17 mouse cellular contexts compared by ENCODE assay signal in genomic region chr2:113303240-113303538, GRCm38 (mm10). TPM values are rescaled to one million over a fixed set of nuclear protein-coding genes. Genes with fewer than 3 reads are reported as not detected.
DNase-seq lines count a peak whose midpoint lies in the region; ATAC-seq and TF ChIP-seq lines count a peak whose summit lies in the region.
"Had no signal": no experiment of that assay in that cellular context is flagged by ENCODE, and none has a peak within 500 bp of the region (broad histone marks: within the 10 kb centered on the region; RNA-seq: fewer than 3 reads in every experiment).

No protein-coding gene starts in this region.

- no peak overlapping the region for H3K9ac ChIP-seq in hindbrain, embryonic 11.5 days (ENCODE audit: low read depth, low read length)
- H3K9ac ChIP-seq in hindbrain, embryonic 12.5 days = no peak overlapping the region
- H3K9ac ChIP-seq in midbrain, embryonic 11.5 days (ENCODE audit: low read length) = no peak overlapping the region
- no peak overlapping the region for H3K9ac ChIP-seq in hindbrain, postnatal 0 days (replicated peaks; ENCODE audit: low read length)
- H3K9ac ChIP-seq in stomach, postnatal 0 days (ENCODE audit: low read length) = no peak overlapping the region
- H3K9ac ChIP-seq: limb, embryonic 15.5 days had no signal

- no peak for TF ChIP-seq CTCF in hindbrain, postnatal 0 days (IDR thresholded peaks at IDR 0.05; ENCODE audit: low read depth)
- no peak for TF ChIP-seq CTCF in stomach, postnatal 0 days (IDR thresholded peaks at IDR 0.05; ENCODE audit: low read depth)

- TF ChIP-seq EP300 in stomach, postnatal 0 days (optimal IDR thresholded peaks at IDR 0.05) = no peak

- ATAC-seq in hindbrain, embryonic 11.5 days (ENCODE audit: low FRiP score) = peak; percentile 53; the same call in 1 of the 2 replicates
- ATAC-seq in hindbrain, embryonic 12.5 days (ENCODE audit: low FRiP score) = no peak; the same call in 1 of the 2 replicates
- peak; percentile 55; the same call in 1 of the 2 replicates for ATAC-seq in midbrain, embryonic 11.5 days (ENCODE audit: low FRiP score)
- peak; percentile 43; the same call in 1 of the 2 replicates for ATAC-seq in hindbrain, postnatal 0 days
- 0 out of 2 replicates have a peak, but pooled peaks have one; percentile 12 for ATAC-seq in stomach, postnatal 0 days (ENCODE audit: low FRiP score, low TSS enrichment)
- ATAC-seq: CD4-positive, CD25-positive, alpha-beta regulatory T cell, adult 4 months; Patski had no signal

- no peak overlapping the region for H3K4me3 ChIP-seq in hindbrain, embryonic 11.5 days (ENCODE audit: low read depth, low read length)
- no peak overlapping the region for H3K4me3 ChIP-seq in hindbrain, embryonic 12.5 days
- H3K4me3 ChIP-seq in midbrain, embryonic 11.5 days (ENCODE audit: low read depth, low read length) = no peak overlapping the region
- no peak overlapping the region for H3K4me3 ChIP-seq in midbrain, embryonic 10.5 days
- no peak overlapping the region for H3K4me3 ChIP-seq in hindbrain, postnatal 0 days (ENCODE audit: low read length)
- H3K4me3 ChIP-seq in stomach, postnatal 0 days (ENCODE audit: low read depth, low read length) = no peak overlapping the region
- H3K4me3 ChIP-seq: limb, embryonic 15.5 days had no signal

- H3K36me3 ChIP-seq in hindbrain, embryonic 11.5 days (ENCODE audit: control insufficient read depth, insufficient read depth, low read length) = no peaks in the 10 kb centered on the region
- H3K36me3 ChIP-seq in hindbrain, embryonic 12.5 days = no peaks in the 10 kb centered on the region
- no peaks in the 10 kb centered on the region for H3K36me3 ChIP-seq in midbrain, embryonic 11.5 days (ENCODE audit: control insufficient read depth, insufficient read depth, low read length)
- no peaks in the 10 kb centered on the region for H3K36me3 ChIP-seq in midbrain, embryonic 10.5 days
- no peaks in the 10 kb centered on the region for H3K36me3 ChIP-seq in hindbrain, postnatal 0 days (ENCODE audit: insufficient read depth, low read length)
- no peaks in the 10 kb centered on the region for H3K36me3 ChIP-seq in stomach, postnatal 0 days (ENCODE audit: control insufficient read depth, insufficient read depth, low read length)
- H3K36me3 ChIP-seq: limb, embryonic 15.5 days had no signal

- no peaks in the 10 kb centered on the region for H3K9me3 ChIP-seq in hindbrain, embryonic 11.5 days (ENCODE audit: control insufficient read depth, low read length)
- H3K9me3 ChIP-seq in hindbrain, embryonic 12.5 days (replicated peaks) = no peaks in the 10 kb centered on the region
- H3K9me3 ChIP-seq in midbrain, embryonic 11.5 days (ENCODE audit: control insufficient read depth, low read length) = no peaks in the 10 kb centered on the region
- H3K9me3 ChIP-seq in midbrain, embryonic 10.5 days (replicated peaks) = no peaks in the 10 kb centered on the region
- H3K9me3 ChIP-seq in hindbrain, postnatal 0 days (ENCODE audit: low read length) = no peaks in the 10 kb centered on the region
- no peaks in the 10 kb centered on the region for H3K9me3 ChIP-seq in stomach, postnatal 0 days (ENCODE audit: control insufficient read depth, low read length)
- H3K9me3 ChIP-seq: limb, embryonic 15.5 days had no signal

- no peaks in the 10 kb centered on the region for H3K4me1 ChIP-seq in hindbrain, embryonic 11.5 days (replicated peaks; ENCODE audit: control insufficient read depth, insufficient read depth, low read length)
- H3K4me1 ChIP-seq in hindbrain, embryonic 12.5 days = no peaks in the 10 kb centered on the region
- H3K4me1 ChIP-seq in midbrain, embryonic 11.5 days (ENCODE audit: control insufficient read depth, insufficient read depth, low read length) = no peaks in the 10 kb centered on the region
- no peaks in the 10 kb centered on the region for H3K4me1 ChIP-seq in midbrain, embryonic 10.5 days
- no peaks in the 10 kb centered on the region for H3K4me1 ChIP-seq in hindbrain, postnatal 0 days (ENCODE audit: insufficient read depth, low read length)
- H3K4me1 ChIP-seq in stomach, postnatal 0 days (replicated peaks; ENCODE audit: control insufficient read depth, insufficient read depth) = no peaks in the 10 kb centered on the region
- H3K4me1 ChIP-seq: limb, embryonic 15.5 days had no signal

- DNase-seq in hindbrain, embryonic 11.5 days (ENCODE audit: low spot score) = no peak
- DNase-seq in midbrain, embryonic 11.5 days (ENCODE audit: low spot score, missing footprints) = no peak
- no peak for DNase-seq in midbrain, embryonic 10.5 days (ENCODE audit: low spot score)
- no peak for DNase-seq in hindbrain, postnatal 0 days (ENCODE audit: low spot score)
- no peak for DNase-seq in stomach, postnatal 0 days (ENCODE audit: low spot score)
- no peak for DNase-seq in spleen, postnatal 10 days (ENCODE audit: low spot score in 2 of 2)
- no peak for DNase-seq in thymus, postnatal 0 days (ENCODE audit: low spot score)
- DNase-seq: adrenal gland, postnatal 14 days; gastrocnemius, postnatal 36 days; lung, postnatal 14 days; thymus, adult 2 months had no signal

- no peak overlapping the region for H3K27ac ChIP-seq in hindbrain, embryonic 11.5 days (ENCODE audit: low read depth, low read length)
- no peak overlapping the region for H3K27ac ChIP-seq in hindbrain, embryonic 12.5 days
- H3K27ac ChIP-seq in midbrain, embryonic 11.5 days (ENCODE audit: low read depth, low read length) = no peak overlapping the region
- H3K27ac ChIP-seq in midbrain, embryonic 10.5 days (replicated peaks) = no peak overlapping the region
- no peak overlapping the region for H3K27ac ChIP-seq in hindbrain, postnatal 0 days
- H3K27ac ChIP-seq in stomach, postnatal 0 days (replicated peaks) = no peak overlapping the region
- H3K27ac ChIP-seq: limb, embryonic 15.5 days had no signal

- WGBS in hindbrain, embryonic 11.5 days = 78% methylated on average over 4 of the region's 4 CpGs
- 68% methylated on average over 4 of the region's 4 CpGs for WGBS in hindbrain, embryonic 12.5 days
- WGBS in midbrain, embryonic 11.5 days = 80% methylated on average over 4 of the region's 4 CpGs
- WGBS in midbrain, embryonic 10.5 days = 73% methylated on average over 4 of the region's 4 CpGs
- 70% methylated on average over 4 of the region's 4 CpGs for WGBS in hindbrain, postnatal 0 days
- 59% methylated on average over 4 of the region's 4 CpGs for WGBS in stomach, postnatal 0 days

- no peaks in the 10 kb centered on the region for H3K27me3 ChIP-seq in hindbrain, embryonic 11.5 days (ENCODE audit: control insufficient read depth, insufficient read depth, low read length)
- H3K27me3 ChIP-seq in hindbrain, embryonic 12.5 days = no peaks in the 10 kb centered on the region
- no peaks in the 10 kb centered on the region for H3K27me3 ChIP-seq in midbrain, embryonic 11.5 days (ENCODE audit: control insufficient read depth, insufficient read depth, low read length)
- H3K27me3 ChIP-seq in midbrain, embryonic 10.5 days (ENCODE audit: low read depth, poor library complexity, severe bottlenecking) = no peaks in the 10 kb centered on the region
- H3K27me3 ChIP-seq in hindbrain, postnatal 0 days (ENCODE audit: insufficient read depth, low read length) = no peaks in the 10 kb centered on the region
- H3K27me3 ChIP-seq in stomach, postnatal 0 days (ENCODE audit: control insufficient read depth, insufficient read depth, low read length) = no peaks in the 10 kb centered on the region
- H3K27me3 ChIP-seq: limb, embryonic 15.5 days; Patski had no signal

- no peak overlapping the region for H3K4me2 ChIP-seq in hindbrain, embryonic 11.5 days (replicated peaks; ENCODE audit: low read depth, low read length)
- no peak overlapping the region for H3K4me2 ChIP-seq in hindbrain, embryonic 12.5 days (replicated peaks)
- no peak overlapping the region for H3K4me2 ChIP-seq in midbrain, embryonic 11.5 days
- H3K4me2 ChIP-seq in hindbrain, postnatal 0 days (ENCODE audit: low read depth, low read length) = no peak overlapping the region
- H3K4me2 ChIP-seq in stomach, postnatal 0 days (replicated peaks; ENCODE audit: low read depth) = no peak overlapping the region
- H3K4me2 ChIP-seq: limb, embryonic 15.5 days had no signal

RNA-seq across cellular contexts. Expression of gene Tmco5b, which starts 17.7 kb away (rescaled TPM):
- 0.13 TPM in 1 of 2 replicates, not detected in the other for polyA plus RNA-seq in hindbrain, embryonic 11.5 days (2014; fragmentation: Nextera tagmentation; extraction: Ambion mirVana)
- polyA plus RNA-seq in hindbrain, embryonic 12.5 days (2016; fragmentation: Nextera tagmentation; extraction: Ambion mirVana) = not detected in 2 replicates
- not detected in 2 replicates for polyA plus RNA-seq in midbrain, embryonic 11.5 days (2014; fragmentation: Nextera tagmentation; extraction: Ambion mirVana)
- not detected in 2 replicates for polyA plus RNA-seq in midbrain, embryonic 10.5 days (2016; fragmentation: Nextera tagmentation; extraction: Ambion mirVana)
- not detected in 2 replicates for total RNA-seq in hindbrain, postnatal 0 days (2014; rRNA removed)
- not detected in 2 replicates for polyA plus RNA-seq in hindbrain, postnatal 0 days (2015; fragmentation: Nextera tagmentation; extraction: Ambion mirVana)
- polyA plus RNA-seq in stomach, postnatal 0 days (2015; fragmentation: Nextera tagmentation; extraction: Ambion mirVana) = not detected in 2 replicates
- not detected in 2 replicates for polyA plus RNA-seq in thymus, postnatal 0 days (2015; fragmentation: Nextera tagmentation; extraction: Ambion mirVana)
- total RNA-seq: adrenal gland, postnatal 14 days; gastrocnemius, postnatal 36 days had no signal
- polyA plus RNA-seq: CD4-positive, CD25-positive, alpha-beta regulatory T cell, adult 4 months; heart, embryonic 14.5 days; limb, embryonic 15.5 days; Patski; spleen, adult 2 months; thymus, adult 2 months had no signal

RNA-seq across cellular contexts. Expression of gene Fmn1, which starts 24.3 kb away (rescaled TPM):
- 1.3 and 2.0 TPM in 2 replicates for polyA plus RNA-seq in hindbrain, embryonic 11.5 days (2014; fragmentation: Nextera tagmentation; extraction: Ambion mirVana)
- polyA plus RNA-seq in hindbrain, embryonic 12.5 days (2016; fragmentation: Nextera tagmentation; extraction: Ambion mirVana) = 1.7 and 2.3 TPM in 2 replicates
- 0.51 and 0.66 TPM in 2 replicates for polyA plus RNA-seq in midbrain, embryonic 11.5 days (2014; fragmentation: Nextera tagmentation; extraction: Ambion mirVana)
- polyA plus RNA-seq in midbrain, embryonic 10.5 days (2016; fragmentation: Nextera tagmentation; extraction: Ambion mirVana) = 0.51 and 0.63 TPM in 2 replicates
- total RNA-seq in hindbrain, postnatal 0 days (2014; rRNA removed) = 0.83 and 1.3 TPM in 2 replicates
- polyA plus RNA-seq in hindbrain, postnatal 0 days (2015; fragmentation: Nextera tagmentation; extraction: Ambion mirVana) = 0.50 and 0.55 TPM in 2 replicates
- 5.1 and 5.2 TPM in 2 replicates for polyA plus RNA-seq in stomach, postnatal 0 days (2015; fragmentation: Nextera tagmentation; extraction: Ambion mirVana)
- 0.47 and 0.62 TPM in 2 replicates for polyA plus RNA-seq in thymus, postnatal 0 days (2015; fragmentation: Nextera tagmentation; extraction: Ambion mirVana)
